Mouse (Mus musculus) hindbrain, embryonic 11.5 days (tissue): ENCODE measurements around the gene Boc. TPM values are rescaled to one million over a fixed set of nuclear protein-coding genes. Genes with fewer than 3 reads are reported as not detected.
A peak's percentile ranks its signal among the peaks of the same experiment; 100 is the strongest.

Experiments used
- ATAC-seq: fragments of 200-750 bp; cut with Nextera tagmentation; 2 replicates; pipeline ENCODE4 v1.8.0; 2017; ENCODE audit warnings: mild to moderate bottlenecking, moderate TSS enrichment, moderate library complexity; ENCODE audit not compliant: low FRiP score
- DNase-seq: peaks from one replicate; pipeline ENCODE4 v3.0.0-alpha.2; 2015; ENCODE audit warnings: low spot score
- H3K27ac ChIP-seq: fragments of 300-500 bp; sonication (generic); 2 replicates; pipeline ENCODE4 v1.5.1; 2014; ENCODE audit warnings: mild to moderate bottlenecking, low read depth, low read length
- H3K27me3 ChIP-seq: fragments of 300-500 bp; sonication (generic); 2 replicates; pipeline ENCODE4 v1.6.1; 2014; ENCODE audit warnings: mild to moderate bottlenecking, low read length, moderate library complexity, mixed read lengths; ENCODE audit not compliant: control insufficient read depth, insufficient read depth
- H3K36me3 ChIP-seq: fragments of 300-500 bp; sonication (generic); 2 replicates; pipeline ENCODE4 v1.6.1; 2014; ENCODE audit warnings: mild to moderate bottlenecking, low read length, moderate library complexity, mixed read lengths; ENCODE audit not compliant: control insufficient read depth, insufficient read depth
- H3K4me1 ChIP-seq: fragments of 300-500 bp; sonication (generic); replicated peaks from 2 replicates; pipeline ENCODE4 v1.6.1; 2014; ENCODE audit warnings: low read length, mixed read lengths; ENCODE audit not compliant: control insufficient read depth, insufficient read depth
- H3K4me2 ChIP-seq: fragments of 300-500 bp; sonication (generic); replicated peaks from 2 replicates; pipeline ENCODE4 v1.6.1; 2014; ENCODE audit warnings: mild to moderate bottlenecking, low read depth, low read length
- H3K4me3 ChIP-seq: fragments of 300-500 bp; sonication (generic); 2 replicates; pipeline ENCODE4 v1.5.1; 2014; ENCODE audit warnings: low read depth, low read length
- H3K9ac ChIP-seq: fragments of 300-500 bp; sonication (generic); 2 replicates; pipeline ENCODE4 v1.6.1; 2014; ENCODE audit warnings: low read depth, low read length
- H3K9me3 ChIP-seq: fragments of 300-500 bp; sonication (generic); 2 replicates; pipeline ENCODE4 v1.6.1; 2016; ENCODE audit warnings: low read length; ENCODE audit not compliant: control insufficient read depth
- WGBS: fragments of 180-500 bp; shearing (Covaris S2); extraction: QIAGEN DNeasy Blood & Tissue Kit; methylation state at CpG from one replicate; pipeline ENCODE4 v1.1.7; 2014; 5-methylcytosine and 5-hydroxymethylcytosine counted together
- polyA plus RNA-seq: library from polyadenylated mRNA; unstranded; fragments of >200 nt; fragmentation: Nextera tagmentation; extraction: Ambion mirVana; gene quantifications from 2 replicates; pipeline ENCODE4 v1.2.1, GENCODE M21; 2014

Gene Boc
- polyA plus RNA-seq, 1 experiment from 2014 or later = 34.3 TPM

- Histone ChIP-seq H3K9ac (no peak overlapping the region), H3K27me3 (no peaks in the 10 kb centered on the region), H3K4me3 (no peak overlapping the region), H3K4me2 (no peak overlapping the region), H3K36me3 (peaks cover 17% of the 10 kb centered on the region), H3K4me1 (no peaks in the 10 kb centered on the region), H3K9me3 (no peaks in the 10 kb centered on the region), H3K27ac (no peak overlapping the region)
- no peak for ATAC-seq
- 89% methylated on average over 10 of the region's 10 CpGs for WGBS
- DNase-seq = no peak
Observed at GRCm38 (mm10) chr16:44484831-44485230, 73.9 kb downstream of the Boc start.

- Histone ChIP-seq H3K4me1 (no peaks in the 10 kb centered on the region), H3K9ac (no peak overlapping the region), H3K36me3 (peaks cover 12% of the 10 kb centered on the region), H3K4me2 (no peak overlapping the region), H3K9me3 (no peaks in the 10 kb centered on the region), H3K27me3 (no peaks in the 10 kb centered on the region), H3K4me3 (no peak overlapping the region), H3K27ac (no peak overlapping the region)
- 16% methylated on average over 7 of the region's 7 CpGs for WGBS
- DNase-seq (peak; percentile 91), ATAC-seq (no peak)
Observed at GRCm38 (mm10) chr16:44484079-44484478, 74.6 kb downstream of the Boc start.

GRCm38 (mm10) chr16:44481599-44482593 is 76.8 kb downstream of the Boc start:
- Histone ChIP-seq H3K4me2 (no peak overlapping the region), H3K4me3 (no peak overlapping the region), H3K27ac (no peak overlapping the region), H3K4me1 (no peaks in the 10 kb centered on the region), H3K9ac (no peak overlapping the region), H3K36me3 (peaks cover 5% of the 10 kb centered on the region; the same call in 1 of the 2 replicates), H3K9me3 (no peaks in the 10 kb centered on the region), H3K27me3 (no peaks in the 10 kb centered on the region)
- DNase-seq (no peak), ATAC-seq (no peak)
- 47% methylated on average over 28 of the region's 28 CpGs for WGBS

- H3K4me2 ChIP-seq = no peak overlapping the region
- no peak overlapping the region for H3K9ac ChIP-seq
- DNase-seq (no peak), ATAC-seq (no peak)
- 76% methylated on average over 7 of the region's 7 CpGs for WGBS
- no peaks in the 10 kb centered on the region for H3K27me3 ChIP-seq
- H3K4me3 ChIP-seq = no peak overlapping the region
- no peak overlapping the region for H3K27ac ChIP-seq
- no peaks in the 10 kb centered on the region for H3K4me1 ChIP-seq
- H3K9me3 ChIP-seq = no peaks in the 10 kb centered on the region
- H3K36me3 ChIP-seq = peaks cover 2% of the 10 kb centered on the region; the same call in 1 of the 2 replicates
Observed at GRCm38 (mm10) chr16:44480616-44481015, 78.1 kb downstream of the Boc start.

- Histone ChIP-seq H3K9ac (no peak overlapping the region), H3K4me1 (no peaks in the 10 kb centered on the region), H3K4me3 (no peak overlapping the region), H3K27me3 (no peaks in the 10 kb centered on the region), H3K9me3 (no peaks in the 10 kb centered on the region), H3K27ac (no peak overlapping the region), H3K36me3 (0 out of 2 replicates have a peak, but pooled peaks cover 2% of the 10 kb centered on the region), H3K4me2 (no peak overlapping the region)
- WGBS = 91% methylated on average over 14 of the region's 14 CpGs
- ATAC-seq = no peak
- no peak for DNase-seq
Observed at GRCm38 (mm10) chr16:44479852-44480251, 78.8 kb downstream of the Boc start.

- no peak for ATAC-seq
- no peak overlapping the region for H3K27ac ChIP-seq
- H3K4me2 ChIP-seq = no peak overlapping the region
- 0 out of 2 replicates have a peak, but pooled peaks cover 2% of the 10 kb centered on the region for H3K36me3 ChIP-seq
- no peak for DNase-seq
- WGBS = 51% methylated on average over 18 of the region's 18 CpGs
- H3K4me1 ChIP-seq = no peaks in the 10 kb centered on the region
- no peaks in the 10 kb centered on the region for H3K9me3 ChIP-seq
- H3K27me3 ChIP-seq = no peaks in the 10 kb centered on the region
- no peak overlapping the region for H3K9ac ChIP-seq
- H3K4me3 ChIP-seq = no peak overlapping the region
Observed at GRCm38 (mm10) chr16:44478767-44479166, 79.9 kb downstream of the Boc start.

GRCm38 (mm10) chr16:44475682-44476375 is 82.9 kb downstream of the Boc start:
- Histone ChIP-seq H3K27me3 (no peaks in the 10 kb centered on the region), H3K36me3 (no peaks in the 10 kb centered on the region), H3K9ac (no peak overlapping the region), H3K4me3 (no peak overlapping the region), H3K27ac (no peak overlapping the region), H3K4me1 (no peaks in the 10 kb centered on the region), H3K4me2 (no peak overlapping the region), H3K9me3 (no peaks in the 10 kb centered on the region)
- 0 out of 2 replicates have a peak, but pooled peaks have one; percentile 45 for ATAC-seq
- DNase-seq = no peak
- 89% methylated on average over 11 of the region's 11 CpGs for WGBS

GRCm38 (mm10) chr16:44475281-44475680 is 83.4 kb downstream of the Boc start:
- H3K36me3 ChIP-seq = no peaks in the 10 kb centered on the region
- WGBS = 90% methylated on average over 14 of the region's 14 CpGs
- no peak for ATAC-seq
- no peaks in the 10 kb centered on the region for H3K4me1 ChIP-seq
- no peak overlapping the region for H3K4me3 ChIP-seq
- H3K9me3 ChIP-seq = no peaks in the 10 kb centered on the region
- no peak for DNase-seq
- H3K27ac ChIP-seq = no peak overlapping the region
- H3K27me3 ChIP-seq = no peaks in the 10 kb centered on the region
- H3K9ac ChIP-seq = no peak overlapping the region
- H3K4me2 ChIP-seq = no peak overlapping the region
